Mouse (Mus musculus) layer of hippocampus, adult 6 months (tissue): ENCODE results near the gene Gatad2b. TPM values are rescaled to one million over a fixed set of nuclear protein-coding genes. Genes with fewer than 3 reads are reported as not detected.

Experiments
- long read RNA-seq, 2 experiments: library from polyadenylated mRNA; unstranded; transcript quantifications; one replicate each; pipeline ENCODE4 v2.0.0; 2019 to 2020
- microRNA-seq: library from miRNA; unstranded; fragments of <30 nt; microRNA quantifications from one replicate; pipeline ENCODE4 v1.2.0, GENCODE M21; 2020
- polyA plus RNA-seq: library from polyadenylated mRNA; unstranded; fragments of <200 nt; fragmentation: Nextera tagmentation; gene quantifications from 2 replicates; pipeline ENCODE4 v1.2.3, GENCODE M21; 2021

Gene Gatad2b
- 14.5 and 17.0 TPM in 2 replicates for polyA plus RNA-seq
- long read RNA-seq, experiment 1, full-length matches to known transcripts = 5 of 22 reads
- long read RNA-seq, experiment 1, partial matches to known transcripts = 5 of 22 reads
- long read RNA-seq, experiment 1, other reads (novel, unspliced or antisense) = 12 of 22 reads
- long read RNA-seq, experiment 2, full-length matches to known transcripts = 2 of 18 reads
- long read RNA-seq, experiment 2, partial matches to known transcripts = 1 of 18 reads
- long read RNA-seq, experiment 2, other reads (novel, unspliced or antisense) = 15 of 18 reads

DNA sequence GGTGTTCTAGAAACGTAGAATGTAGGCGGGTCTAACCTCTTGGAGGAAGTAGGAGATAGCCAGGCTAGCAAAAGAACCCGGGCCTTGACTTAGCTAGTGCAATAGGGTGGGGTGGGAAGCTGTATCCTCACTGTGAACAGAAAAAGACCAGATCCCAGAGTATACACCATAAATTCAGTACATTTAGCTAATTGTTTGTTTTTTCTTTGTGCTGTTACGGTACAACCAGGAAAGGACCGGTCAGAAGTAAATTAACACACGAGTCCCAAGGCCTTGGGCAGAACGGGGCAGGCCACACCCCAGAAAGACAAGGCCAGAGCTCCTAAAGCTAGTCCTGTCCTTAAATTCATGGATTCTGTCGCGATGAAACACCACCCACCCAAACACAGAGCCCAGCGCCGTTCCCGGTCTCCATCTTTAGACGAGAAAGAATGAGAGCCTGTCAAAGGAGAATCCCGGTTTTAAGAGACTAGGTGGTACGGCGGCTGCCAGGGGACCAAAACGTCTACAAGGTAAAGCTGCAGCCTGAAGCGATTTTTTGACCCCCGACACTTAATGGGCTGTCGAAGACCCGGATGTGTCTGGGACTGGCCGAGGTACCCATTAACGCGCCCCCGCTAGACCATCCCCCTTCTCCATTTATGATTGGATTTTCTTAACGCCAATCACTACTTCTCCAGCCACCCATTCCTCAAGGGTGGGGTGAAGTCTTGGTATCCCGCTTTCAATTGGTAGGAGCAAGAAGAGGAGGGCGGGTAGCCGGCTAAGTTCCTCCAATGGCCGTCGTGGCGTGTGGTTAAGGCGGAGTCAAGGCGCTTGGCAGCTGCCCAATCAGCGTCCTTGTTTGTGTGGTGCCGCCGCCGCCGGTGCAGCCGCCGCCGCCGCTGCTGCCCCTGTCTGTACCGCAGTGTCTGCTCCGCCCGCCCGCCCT, at the start of gene Gatad2b:
Gene Gatad2b (plus strand): TSS at position 834 of the 931 bp plus-strand sequence.

GRCm38 (mm10) chr3:90247960-90248745, 44.8 kb upstream of the Gatad2b start, which contains the start of gene Slc39a1:
TSS of gene Slc39a1 (plus strand) at chr3:90248172.

GRCm38 (mm10) chr3:90253653-90254418, 39.1 kb upstream of the Gatad2b start, which contains the start of gene Crtc2:
TSS of gene Crtc2 (plus strand) at chr3:90254163.

DNA sequence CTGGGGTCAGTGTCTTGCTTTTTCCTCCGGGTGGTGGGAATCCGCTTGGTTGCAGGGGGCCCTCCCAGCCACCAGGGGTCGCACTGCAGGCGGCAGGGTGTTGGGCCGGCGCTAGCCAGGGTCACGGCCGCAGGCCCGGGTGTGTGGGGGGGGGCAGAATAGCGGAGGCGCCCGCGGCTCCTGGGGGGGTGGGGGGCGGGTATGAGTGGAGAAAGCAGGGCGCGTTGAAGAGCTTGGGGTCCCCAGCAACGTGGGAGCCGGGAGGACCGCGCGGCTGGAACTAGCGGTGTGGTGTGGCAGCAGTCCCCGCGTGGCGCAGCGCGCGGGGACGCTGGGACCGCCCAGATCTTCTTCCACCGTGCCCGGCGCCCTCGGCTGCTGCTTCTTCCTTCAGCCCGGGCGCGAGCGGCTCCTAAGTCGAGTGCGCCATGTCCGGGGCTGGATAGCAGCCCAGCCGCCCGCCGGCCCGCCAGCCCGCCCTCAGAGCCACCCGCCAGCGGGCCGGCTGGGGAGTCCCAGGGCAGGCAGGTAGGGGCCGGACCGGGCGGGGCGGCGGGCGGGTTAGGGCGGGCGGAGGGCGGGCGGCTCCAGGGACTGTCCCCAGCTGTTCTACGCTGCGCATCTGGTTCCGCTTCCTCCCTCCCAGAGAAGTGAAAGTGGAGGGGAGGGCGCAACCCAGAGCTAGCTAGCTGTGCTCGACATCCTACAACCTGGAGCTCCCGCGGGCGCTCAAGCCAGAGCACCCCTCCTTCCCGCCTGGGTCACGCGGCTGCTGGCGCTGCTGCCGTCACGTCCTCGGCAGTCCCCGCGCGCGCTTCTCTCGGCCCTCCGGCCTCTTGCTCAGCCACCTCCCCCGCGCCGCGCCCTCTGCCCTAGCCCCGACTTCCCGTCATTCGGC, 27.7 kb upstream of the Gatad2b start, which contains the start of gene Dennd4b:
Gene Dennd4b (plus strand): TSS at position 152 of the 898 bp plus-strand sequence.

DNA sequence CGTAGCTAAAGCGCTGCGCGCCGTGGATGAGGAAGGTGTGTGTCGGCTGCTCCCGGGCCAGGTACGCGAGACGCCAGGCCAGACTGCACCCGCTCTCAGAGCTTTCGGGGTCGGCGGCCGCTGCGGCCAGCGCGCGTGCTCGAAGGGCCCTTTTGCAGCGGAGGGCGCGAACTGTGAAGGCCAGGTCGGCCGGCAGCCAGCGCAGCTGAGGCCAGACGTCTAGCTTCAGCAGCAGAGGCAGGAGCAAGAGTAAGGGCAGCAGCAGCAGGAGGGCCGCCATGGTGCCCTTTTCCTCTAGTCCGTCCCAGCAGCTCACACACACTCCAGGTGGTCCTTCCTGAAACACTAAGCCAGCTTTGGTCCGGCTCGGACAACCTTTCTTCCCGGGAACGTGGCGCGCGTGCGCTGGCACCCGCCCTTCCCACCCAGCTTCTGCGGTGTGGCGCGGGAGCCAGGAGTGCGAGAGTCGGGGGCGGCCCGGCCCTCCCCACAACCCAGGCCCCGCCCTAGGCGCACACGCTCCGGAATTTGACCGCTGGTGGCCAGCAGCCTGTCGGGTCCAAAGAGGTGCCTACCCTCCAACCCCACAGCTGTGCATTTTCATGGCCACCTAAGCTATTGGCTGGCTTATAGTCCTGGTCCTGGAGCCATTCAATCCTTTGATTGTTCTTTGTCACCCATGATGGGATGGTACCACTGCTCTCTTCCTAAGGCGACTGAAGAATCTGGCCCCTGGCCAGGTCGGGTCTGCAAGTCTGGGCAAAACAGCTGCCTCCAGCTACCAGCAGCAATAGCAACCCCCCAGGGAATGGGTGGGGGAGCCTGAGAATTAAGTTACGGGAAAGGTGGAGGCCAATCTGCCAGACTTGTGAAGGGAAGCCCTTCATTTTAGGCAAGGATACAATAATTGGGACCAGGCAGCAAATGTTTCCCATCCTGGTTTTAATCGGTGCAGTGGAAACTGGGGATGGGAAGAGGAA, 96.8 kb downstream of the Gatad2b start, which contains the start of gene Slc27a3:
Gene Slc27a3 (minus strand): TSS at position 428 of the 980 bp plus-strand sequence.

Small RNAs within 50 kb of the gene (microRNA-seq; reads per million reads assigned to microRNA genes)
- gene Mir7012 = not detected

Other genes starting within 250 kb of the Gatad2b start
- 365 and 533 TPM in 2 replicates for gene 4933434E20Rik, start 241.5 kb upstream of the Gatad2b start, polyA plus RNA-seq
- 82.2 and 108 TPM in 2 replicates for gene Ubap2l, start 240.6 kb upstream of the Gatad2b start, polyA plus RNA-seq
- gene Tpm3, start 220.5 kb upstream of the Gatad2b start, polyA plus RNA-seq = 181 TPM in 2 replicates
- 0.03 TPM in 2 replicates for gene Nup210l, start 189.0 kb upstream of the Gatad2b start, polyA plus RNA-seq
- 2,829 and 2,904 TPM in 2 replicates for gene Rps27, start 79.5 kb upstream of the Gatad2b start, polyA plus RNA-seq
- gene Rab13, start 79.5 kb upstream of the Gatad2b start, polyA plus RNA-seq = 8.7 and 9.8 TPM in 2 replicates
- gene Jtb, start 61.6 kb upstream of the Gatad2b start, polyA plus RNA-seq = 86.0 and 94.4 TPM in 2 replicates
- 0.39 and 0.41 TPM in 2 replicates for gene Creb3l4, start 49.7 kb upstream of the Gatad2b start, polyA plus RNA-seq
- 89.8 and 134 TPM in 2 replicates for gene Slc39a1, start 45.0 kb upstream of the Gatad2b start, polyA plus RNA-seq
- gene Crtc2, start 39.0 kb upstream of the Gatad2b start, polyA plus RNA-seq = 12.7 and 14.4 TPM in 2 replicates
- 6.4 and 6.6 TPM in 2 replicates for gene Dennd4b, start 28.0 kb upstream of the Gatad2b start, polyA plus RNA-seq
- gene Slc27a3, start 96.8 kb downstream of the Gatad2b start, polyA plus RNA-seq = 3.6 TPM in 2 replicates
- 12.0 and 12.8 TPM in 2 replicates for gene Ints3, start 140.4 kb downstream of the Gatad2b start, polyA plus RNA-seq
- gene Npr1, start 172.7 kb downstream of the Gatad2b start, polyA plus RNA-seq = 0.78 and 0.92 TPM in 2 replicates
- 70.1 and 73.7 TPM in 2 replicates for gene Ilf2, start 182.9 kb downstream of the Gatad2b start, polyA plus RNA-seq
- gene Snapin, start 197.9 kb downstream of the Gatad2b start, polyA plus RNA-seq = 91.8 and 96.6 TPM in 2 replicates
- 86.8 and 92.3 TPM in 2 replicates for gene Chtop, start 216.3 kb downstream of the Gatad2b start, polyA plus RNA-seq
- gene S100a1, start 221.2 kb downstream of the Gatad2b start, polyA plus RNA-seq = 287 and 351 TPM in 2 replicates
- 174 and 206 TPM in 2 replicates for gene S100a13, start 221.3 kb downstream of the Gatad2b start, polyA plus RNA-seq
- gene S100a14, start 233.7 kb downstream of the Gatad2b start, polyA plus RNA-seq = 0.15 TPM in 1 of 2 replicates, not detected in the other
- 198 and 207 TPM in 2 replicates for gene S100a16, start 244.1 kb downstream of the Gatad2b start, polyA plus RNA-seq